Mouse (Mus musculus) c-Kit-negative CD71-positive TER-119-positive erythroid progenitor cells, embryonic 14.5 days (primary cell): Measurements from ENCODE around the gene Insig2.

Experiments used
- DNase-seq: peaks from one replicate; pipeline ENCODE4 v3.0.0-alpha.2; 2013; ENCODE audit warnings: low read depth, low spot score

Gene Insig2

GRCm38 (mm10) chr1:121332485-121332884 is at the start of gene Insig2:
Insig2 (minus strand) TSS chr1:121332589.
- DNase-seq: no peak

- DNase-seq: no peak
Measured at GRCm38 (mm10) chr1:121381562-121381961, 49.2 kb upstream of the Insig2 start.

GRCm38 (mm10) chr1:121380033-121380432 is 47.6 kb upstream of the Insig2 start:
- no peak for DNase-seq

- DNase-seq: no peak
Measured at GRCm38 (mm10) chr1:121377901-121378300, 45.5 kb upstream of the Insig2 start.

- no peak for DNase-seq
Measured at GRCm38 (mm10) chr1:121377410-121377809, 45.0 kb upstream of the Insig2 start.

GRCm38 (mm10) chr1:121373631-121374030 is 41.2 kb upstream of the Insig2 start:
- no peak for DNase-seq

- no peak for DNase-seq
Measured at GRCm38 (mm10) chr1:121372656-121373055, 40.3 kb upstream of the Insig2 start.

- DNase-seq: no peak
Measured at GRCm38 (mm10) chr1:121371449-121371848, 39.1 kb upstream of the Insig2 start.

- DNase-seq: no peak
Measured at GRCm38 (mm10) chr1:121367257-121367656, 34.9 kb upstream of the Insig2 start.

GRCm38 (mm10) chr1:121360561-121360960 is 28.2 kb upstream of the Insig2 start:
- DNase-seq: no peak

GRCm38 (mm10) chr1:121359680-121360079 is 27.3 kb upstream of the Insig2 start:
- no peak for DNase-seq

GRCm38 (mm10) chr1:121353779-121354178 is 21.4 kb upstream of the Insig2 start:
- DNase-seq: no peak

- DNase-seq: no peak
Measured at GRCm38 (mm10) chr1:121351037-121351436, 18.6 kb upstream of the Insig2 start.

GRCm38 (mm10) chr1:121350616-121351015 is 18.2 kb upstream of the Insig2 start:
- no peak for DNase-seq

GRCm38 (mm10) chr1:121348875-121349847 is 16.8 kb upstream of the Insig2 start:
- no peak for DNase-seq

GRCm38 (mm10) chr1:121343966-121344365 is 11.6 kb upstream of the Insig2 start:
- DNase-seq: no peak

GRCm38 (mm10) chr1:121335789-121336188 is 3.4 kb upstream of the Insig2 start:
- no peak for DNase-seq

- no peak for DNase-seq
Measured at GRCm38 (mm10) chr1:121333986-121334703, 1.8 kb upstream of the Insig2 start.

- no peak for DNase-seq
Measured at GRCm38 (mm10) chr1:121330621-121331020, 1.8 kb downstream of the Insig2 start.

GRCm38 (mm10) chr1:121329391-121329790 is 3.0 kb downstream of the Insig2 start:
- DNase-seq: no peak

GRCm38 (mm10) chr1:121328193-121328555 is 4.2 kb downstream of the Insig2 start:
- peak; percentile 26 for DNase-seq

- DNase-seq: peak; percentile 71
Measured at GRCm38 (mm10) chr1:121327344-121328192, 4.8 kb downstream of the Insig2 start.
